ENCODE assay signal across 27 mouse cellular contexts in genomic region chr4:137650912-137651311, GRCm38 (mm10). TPM values are rescaled to one million over a fixed set of nuclear protein-coding genes. Genes with fewer than 3 reads are reported as not detected.
DNase-seq lines count a peak whose midpoint lies in the region; ATAC-seq and TF ChIP-seq lines count a peak whose summit lies in the region.
"Had no signal": no experiment of that assay in that cellular context is flagged by ENCODE, and none has a peak within 500 bp of the region (broad histone marks: within the 10 kb centered on the region; RNA-seq: fewer than 3 reads in every experiment).

No protein-coding gene starts in this region.

- no peak for TF ChIP-seq EP300 in liver, postnatal 0 days (IDR thresholded peaks at IDR 0.05; ENCODE audit: low read depth)

- no peaks in the 10 kb centered on the region for H3K4me1 ChIP-seq in intestine, embryonic 16.5 days (ENCODE audit: control insufficient read depth, insufficient read depth, low read length)
- H3K4me1 ChIP-seq in intestine, embryonic 15.5 days (replicated peaks) = no peaks in the 10 kb centered on the region
- H3K4me1 ChIP-seq in liver, adult 2 months (ENCODE audit: control insufficient read depth, insufficient read depth, low read length) = peaks cover 13% of the 10 kb centered on the region
- H3K4me1 ChIP-seq in liver, embryonic 12.5 days = no peaks in the 10 kb centered on the region
- peaks cover 10% of the 10 kb centered on the region; the same call in 1 of the 2 replicates for H3K4me1 ChIP-seq in liver, postnatal 0 days (ENCODE audit: insufficient read depth)
- no peaks in the 10 kb centered on the region for H3K4me1 ChIP-seq in forebrain, embryonic 13.5 days
- H3K4me1 ChIP-seq: embryonic facial prominence, embryonic 10.5 days; embryonic facial prominence, embryonic 15.5 days; forebrain, embryonic 12.5 days; heart, embryonic 13.5 days; limb, embryonic 12.5 days; midbrain, embryonic 10.5 days; midbrain, embryonic 15.5 days had no signal

- peak; percentile 73 for DNase-seq in liver, adult 2 months (ENCODE audit: extremely low read depth, low read depth, low spot score)
- DNase-seq in liver, postnatal 0 days = no peak
- no peak for DNase-seq in spleen, postnatal 14 days (ENCODE audit: low spot score in 2 of 2)
- DNase-seq: adrenal gland, adult 2 months; adrenal gland, postnatal 36 days; cerebellum, adult 2 months; cerebellum, postnatal 25 days; gastrocnemius, postnatal 10 days; heart, postnatal 10 days; kidney, adult 8-10 months; layer of hippocampus, adult 9-11 months; lung, postnatal 10 days; spleen, adult 18-20 months had no signal

- no peak overlapping the region for H3K4me3 ChIP-seq in intestine, embryonic 16.5 days (ENCODE audit: low read length)
- no peak overlapping the region for H3K4me3 ChIP-seq in intestine, embryonic 15.5 days (replicated peaks)
- H3K4me3 ChIP-seq in liver, adult 2 months (ENCODE audit: insufficient read depth, low read depth, low read length) = no peak overlapping the region
- no peak overlapping the region for H3K4me3 ChIP-seq in liver, embryonic 12.5 days
- no peak overlapping the region for H3K4me3 ChIP-seq in liver, postnatal 0 days (ENCODE audit: low read depth, low read length)
- H3K4me3 ChIP-seq in forebrain, embryonic 13.5 days = no peak overlapping the region
- H3K4me3 ChIP-seq: embryonic facial prominence, embryonic 10.5 days; embryonic facial prominence, embryonic 15.5 days; forebrain, embryonic 12.5 days; heart, embryonic 13.5 days; limb, embryonic 12.5 days; midbrain, embryonic 10.5 days; midbrain, embryonic 15.5 days had no signal

- TF ChIP-seq POLR2A in liver, adult 2 months (IDR thresholded peaks at IDR 0.05; ENCODE audit: extremely low read depth, insufficient read depth, low read length) = no peak

- TF ChIP-seq CTCF in liver, adult 2 months (IDR thresholded peaks at IDR 0.05; ENCODE audit: low read depth, low read length) = no peak
- TF ChIP-seq CTCF in liver, postnatal 0 days (IDR thresholded peaks at IDR 0.05; ENCODE audit: low read depth) = no peak

- no peaks in the 10 kb centered on the region for H3K79me2 ChIP-seq in liver, adult 2 months (ENCODE audit: control insufficient read depth, insufficient read depth, low read length)

- H3K4me2 ChIP-seq in intestine, embryonic 16.5 days (ENCODE audit: low read depth, low read length) = no peak overlapping the region
- no peak overlapping the region for H3K4me2 ChIP-seq in intestine, embryonic 15.5 days (replicated peaks)
- no peak overlapping the region for H3K4me2 ChIP-seq in liver, embryonic 12.5 days
- peak overlapping the region; percentile 40; the same call in 1 of the 2 replicates for H3K4me2 ChIP-seq in liver, postnatal 0 days (ENCODE audit: low read depth, low read length)
- H3K4me2 ChIP-seq in forebrain, embryonic 13.5 days = no peak overlapping the region
- H3K4me2 ChIP-seq: embryonic facial prominence, embryonic 15.5 days; forebrain, embryonic 12.5 days; heart, embryonic 13.5 days; hindbrain, embryonic 14.5 days; limb, embryonic 12.5 days; midbrain, embryonic 15.5 days had no signal

- H3K9me3 ChIP-seq in intestine, embryonic 16.5 days (ENCODE audit: control insufficient read depth, low read length) = no peaks in the 10 kb centered on the region
- no peaks in the 10 kb centered on the region for H3K9me3 ChIP-seq in intestine, embryonic 15.5 days
- H3K9me3 ChIP-seq in liver, embryonic 12.5 days (replicated peaks) = no peaks in the 10 kb centered on the region
- H3K9me3 ChIP-seq in liver, postnatal 0 days (ENCODE audit: low read length) = no peaks in the 10 kb centered on the region
- H3K9me3 ChIP-seq in forebrain, embryonic 13.5 days (replicated peaks) = no peaks in the 10 kb centered on the region
- H3K9me3 ChIP-seq: embryonic facial prominence, embryonic 10.5 days; embryonic facial prominence, embryonic 15.5 days; forebrain, embryonic 12.5 days; heart, embryonic 13.5 days; limb, embryonic 12.5 days; midbrain, embryonic 10.5 days; midbrain, embryonic 15.5 days had no signal

- no peak overlapping the region for H3K9ac ChIP-seq in intestine, embryonic 16.5 days (ENCODE audit: low read depth, low read length)
- no peak overlapping the region for H3K9ac ChIP-seq in intestine, embryonic 15.5 days
- no peak overlapping the region for H3K9ac ChIP-seq in liver, adult 2 months (ENCODE audit: low read depth, low read length)
- H3K9ac ChIP-seq in liver, embryonic 12.5 days = no peak overlapping the region
- peak overlapping the region; percentile 57 for H3K9ac ChIP-seq in liver, postnatal 0 days (replicated peaks)
- no peak overlapping the region for H3K9ac ChIP-seq in forebrain, embryonic 13.5 days
- H3K9ac ChIP-seq: embryonic facial prominence, embryonic 15.5 days; forebrain, embryonic 12.5 days; heart, embryonic 13.5 days; hindbrain, embryonic 14.5 days; limb, embryonic 12.5 days; midbrain, embryonic 15.5 days had no signal

- H3K36me3 ChIP-seq in intestine, embryonic 16.5 days (ENCODE audit: control insufficient read depth, insufficient read depth, low read length) = peaks cover 18% of the 10 kb centered on the region
- H3K36me3 ChIP-seq in intestine, embryonic 15.5 days = peaks cover 40% of the 10 kb centered on the region
- H3K36me3 ChIP-seq in liver, adult 2 months (ENCODE audit: control insufficient read depth, insufficient read depth, low read length) = peaks cover 56% of the 10 kb centered on the region
- H3K36me3 ChIP-seq in liver, embryonic 12.5 days = peaks cover 99% of the 10 kb centered on the region
- H3K36me3 ChIP-seq in liver, postnatal 0 days (replicated peaks; ENCODE audit: insufficient read depth, low read length) = peaks cover 73% of the 10 kb centered on the region
- H3K36me3 ChIP-seq in forebrain, embryonic 13.5 days (ENCODE audit: poor library complexity, severe bottlenecking) = peaks cover 97% of the 10 kb centered on the region

- 63% methylated on average over 5 of the region's 5 CpGs for WGBS in intestine, embryonic 16.5 days
- WGBS in intestine, embryonic 15.5 days = 64% methylated on average over 5 of the region's 5 CpGs
- 24% methylated on average over 5 of the region's 5 CpGs for WGBS in liver, adult 2 months
- 78% methylated on average over 5 of the region's 5 CpGs for WGBS in liver, embryonic 12.5 days (ENCODE audit: insufficient replicate concordance)
- 61% methylated on average over 5 of the region's 5 CpGs for WGBS in liver, postnatal 0 days (ENCODE audit: insufficient replicate concordance)
- 80% methylated on average over 5 of the region's 5 CpGs for WGBS in forebrain, embryonic 13.5 days

- no peaks in the 10 kb centered on the region for H3K27me3 ChIP-seq in intestine, embryonic 16.5 days (replicated peaks; ENCODE audit: control insufficient read depth, insufficient read depth, low read length)
- H3K27me3 ChIP-seq in intestine, embryonic 15.5 days (replicated peaks) = no peaks in the 10 kb centered on the region
- no peaks in the 10 kb centered on the region for H3K27me3 ChIP-seq in liver, adult 2 months (ENCODE audit: control insufficient read depth, insufficient read depth, low read length)
- no peaks in the 10 kb centered on the region for H3K27me3 ChIP-seq in liver, embryonic 12.5 days (replicated peaks)
- H3K27me3 ChIP-seq in liver, postnatal 0 days (ENCODE audit: insufficient read depth, low read length) = no peaks in the 10 kb centered on the region
- H3K27me3 ChIP-seq in forebrain, embryonic 13.5 days = no peaks in the 10 kb centered on the region
- H3K27me3 ChIP-seq: CH12.LX; embryonic facial prominence, embryonic 15.5 days; forebrain, embryonic 12.5 days; heart, embryonic 13.5 days; limb, embryonic 12.5 days; midbrain, embryonic 15.5 days had no signal

- ATAC-seq in intestine, embryonic 16.5 days = peak; percentile 28; the same call in 1 of the 2 replicates
- ATAC-seq in intestine, embryonic 15.5 days = no peak
- ATAC-seq in liver, embryonic 12.5 days = no peak
- ATAC-seq in liver, postnatal 0 days = peak; percentile 60
- ATAC-seq in forebrain, embryonic 13.5 days = no peak
- ATAC-seq: activated CD4-positive, CD25-positive, alpha-beta regulatory T cell, adult 4 months; midbrain, embryonic 15.5 days had no signal

- no peak overlapping the region for H3K27ac ChIP-seq in intestine, embryonic 16.5 days (ENCODE audit: low read length)
- H3K27ac ChIP-seq in intestine, embryonic 15.5 days = no peak overlapping the region
- no peak overlapping the region; the same call in 1 of the 2 replicates for H3K27ac ChIP-seq in liver, adult 2 months (replicated peaks; ENCODE audit: insufficient read depth, low read depth, low read length)
- no peak overlapping the region for H3K27ac ChIP-seq in liver, embryonic 12.5 days
- peak overlapping the region; percentile 96 for H3K27ac ChIP-seq in liver, postnatal 0 days (ENCODE audit: low read depth)
- no peak overlapping the region for H3K27ac ChIP-seq in forebrain, embryonic 13.5 days
- H3K27ac ChIP-seq: embryonic facial prominence, embryonic 10.5 days; embryonic facial prominence, embryonic 15.5 days; forebrain, embryonic 12.5 days; heart, embryonic 13.5 days; hindbrain, embryonic 14.5 days; limb, embryonic 12.5 days; midbrain, embryonic 10.5 days; midbrain, embryonic 15.5 days had no signal

RNA-seq across cellular contexts. Expression of gene Rap1gap, which starts 13.6 kb away (rescaled TPM):
- polyA plus RNA-seq in intestine, embryonic 16.5 days (2015; fragmentation: Nextera tagmentation; extraction: Ambion mirVana) = 26.9 and 30.9 TPM in 2 replicates
- polyA plus RNA-seq in intestine, embryonic 15.5 days (2015; fragmentation: Nextera tagmentation; extraction: Ambion mirVana) = 22.7 and 47.2 TPM in 2 replicates
- total RNA-seq in liver, adult 2 months (2014; rRNA removed) = 2.9 and 5.2 TPM in 2 replicates
- polyA plus RNA-seq in liver, adult 2 months (2012; rRNA removed) = 5.8 and 11.5 TPM in 2 replicates
- polyA plus RNA-seq in liver, embryonic 12.5 days (2016; fragmentation: Nextera tagmentation; extraction: Ambion mirVana) = 2.2 and 2.3 TPM in 2 replicates
- 12.8 and 15.6 TPM in 2 replicates for polyA plus RNA-seq in liver, postnatal 0 days (2015; fragmentation: Nextera tagmentation; extraction: Ambion mirVana)
- 11.8 and 16.5 TPM in 2 replicates for polyA plus RNA-seq in forebrain, embryonic 13.5 days (2015; fragmentation: Nextera tagmentation; extraction: Ambion mirVana)

RNA-seq across cellular contexts. Expression of gene Usp48, which starts 57.4 kb away (rescaled TPM):
- polyA plus RNA-seq in intestine, embryonic 16.5 days (2015; fragmentation: Nextera tagmentation; extraction: Ambion mirVana) = 48.3 and 48.4 TPM in 2 replicates
- polyA plus RNA-seq in intestine, embryonic 15.5 days (2015; fragmentation: Nextera tagmentation; extraction: Ambion mirVana) = 61.2 and 62.0 TPM in 2 replicates
- total RNA-seq in liver, adult 2 months (2014; rRNA removed) = 19.6 and 24.7 TPM in 2 replicates
- polyA plus RNA-seq in liver, adult 2 months (2012; rRNA removed) = 15.1 and 21.8 TPM in 2 replicates
- polyA plus RNA-seq in liver, embryonic 12.5 days (2016; fragmentation: Nextera tagmentation; extraction: Ambion mirVana) = 50.5 and 56.7 TPM in 2 replicates
- polyA plus RNA-seq in liver, postnatal 0 days (2015; fragmentation: Nextera tagmentation; extraction: Ambion mirVana) = 23.3 and 28.4 TPM in 2 replicates
- 69.9 and 76.8 TPM in 2 replicates for polyA plus RNA-seq in forebrain, embryonic 13.5 days (2015; fragmentation: Nextera tagmentation; extraction: Ambion mirVana)

Comparison
In these comparisons a context has a peak if more than half of its experiments do, and no peak if none do; other contexts are left out.
1. ATAC-seq: peak in intestine, embryonic 16.5 days (single experiment) and liver, postnatal 0 days (single experiment); none in intestine, embryonic 15.5 days (single experiment), liver, embryonic 12.5 days (single experiment) and forebrain, embryonic 13.5 days (single experiment).